Mouse (Mus musculus): Measurements from ENCODE around the gene Ahdc1. TPM values are rescaled to one million over a fixed set of nuclear protein-coding genes. Genes with fewer than 3 reads are reported as not detected.

Ahdc1 gene
- total and polyA plus RNA-seq, 2 experiments from 2014 or later = 11.0 to 115 TPM

- no peak for ATAC-seq (ENCODE audit: low FRiP score)
- Histone ChIP-seq H3K4me2 (ENCODE audit: low read depth, low read length, poor library complexity, severe bottlenecking) (no peak overlapping the region), H3K27me3 (ENCODE audit: insufficient read depth, low read length) (no peaks in the 10 kb centered on the region), H3K4me1 (ENCODE audit: insufficient read depth, low read length) (no peaks in the 10 kb centered on the region), H3K9ac (replicated peaks; ENCODE audit: low read length, poor library complexity, severe bottlenecking) (no peak overlapping the region), H3K36me3 (ENCODE audit: insufficient read depth, low read length) (no peaks in the 10 kb centered on the region), H3K4me3 (ENCODE audit: low read depth, low read length) (no peak overlapping the region), H3K9me3 (ENCODE audit: low read length) (no peaks in the 10 kb centered on the region), H3K27ac (ENCODE audit: low read depth, low read length) (no peak overlapping the region)
- no peak for TF ChIP-seq CTCF (IDR thresholded peaks at IDR 0.05)
- no peak for DNase-seq (ENCODE audit: low spot score)
- 68% methylated on average over 5 of the region's 5 CpGs for WGBS
These were observed 98.3 kb downstream of the Ahdc1 start for GRCm38 (mm10) chr4:133109335-133109801.

- TF ChIP-seq CTCF (IDR thresholded peaks at IDR 0.05) = no peak
- DNase-seq (ENCODE audit: low spot score) (no peak), ATAC-seq (ENCODE audit: low FRiP score) (no peak)
- Histone ChIP-seq H3K4me1 (ENCODE audit: insufficient read depth, low read length) (peaks cover under 1% of the 10 kb centered on the region; the same call in 1 of the 2 replicates), H3K9ac (replicated peaks; ENCODE audit: low read length, poor library complexity, severe bottlenecking) (no peak overlapping the region), H3K27me3 (ENCODE audit: insufficient read depth, low read length) (no peaks in the 10 kb centered on the region), H3K9me3 (ENCODE audit: low read length) (no peaks in the 10 kb centered on the region), H3K27ac (ENCODE audit: low read depth, low read length) (no peak overlapping the region), H3K4me2 (ENCODE audit: low read depth, low read length, poor library complexity, severe bottlenecking) (no peak overlapping the region), H3K36me3 (ENCODE audit: insufficient read depth, low read length) (no peaks in the 10 kb centered on the region), H3K4me3 (ENCODE audit: low read depth, low read length) (no peak overlapping the region)
- whole genome bisulfite sequencing = 81% methylated on average over 13 of the region's 13 CpGs
These were observed 101.2 kb downstream of the Ahdc1 start for GRCm38 (mm10) chr4:133112175-133112838.

GRCm38 (mm10) chr4:133113351-133113882, 102.4 kb downstream of the Ahdc1 start:
- 55% methylated on average over 6 of the region's 6 CpGs for WGBS
- ATAC-seq (ENCODE audit: low FRiP score) (no peak), DNase-seq (ENCODE audit: low spot score) (no peak)
- no peak overlapping the region for H3K9ac ChIP-seq (replicated peaks; ENCODE audit: low read length, poor library complexity, severe bottlenecking)
- H3K4me2 ChIP-seq (ENCODE audit: low read depth, low read length, poor library complexity, severe bottlenecking) = no peak overlapping the region
- H3K27ac ChIP-seq (ENCODE audit: low read depth, low read length) = no peak overlapping the region
- H3K36me3 ChIP-seq (ENCODE audit: insufficient read depth, low read length) = no peaks in the 10 kb centered on the region
- H3K4me3 ChIP-seq (ENCODE audit: low read depth, low read length) = no peak overlapping the region
- no peaks in the 10 kb centered on the region for H3K27me3 ChIP-seq (ENCODE audit: insufficient read depth, low read length)
- no peaks in the 10 kb centered on the region for H3K9me3 ChIP-seq (ENCODE audit: low read length)
- no peak for TF ChIP-seq CTCF (IDR thresholded peaks at IDR 0.05)
- H3K4me1 ChIP-seq (ENCODE audit: insufficient read depth, low read length) = peaks cover 3% of the 10 kb centered on the region

DNA sequence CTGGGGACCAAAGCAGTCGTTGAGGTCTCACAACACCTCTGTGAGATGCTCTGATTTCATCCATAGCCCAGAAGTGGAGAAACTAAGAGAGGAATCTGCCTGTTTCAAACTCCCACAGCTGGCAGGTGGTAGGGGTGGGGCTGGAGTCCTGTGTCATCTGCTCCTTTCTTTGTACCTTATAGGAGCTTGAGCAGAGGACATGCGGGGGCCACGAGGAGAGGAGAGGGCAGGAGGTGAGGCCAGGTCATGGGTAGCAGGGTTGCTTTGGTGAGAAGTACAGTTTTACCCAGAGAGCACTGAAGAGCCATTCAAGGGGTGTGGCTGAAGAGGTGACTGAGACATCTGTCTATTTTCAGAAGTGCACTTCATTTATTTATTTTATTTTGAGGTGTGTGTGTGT, 103.7 kb downstream of the Ahdc1 start:
- H3K27me3 ChIP-seq (ENCODE audit: insufficient read depth, low read length) = no peaks in the 10 kb centered on the region
- WGBS = 81% methylated on average over 3 of the region's 3 CpGs
- no peak for ATAC-seq (ENCODE audit: low FRiP score)
- H3K9ac ChIP-seq (replicated peaks; ENCODE audit: low read length, poor library complexity, severe bottlenecking) = no peak overlapping the region
- no peak overlapping the region for H3K27ac ChIP-seq (ENCODE audit: low read depth, low read length)
- H3K9me3 ChIP-seq (ENCODE audit: low read length) = no peaks in the 10 kb centered on the region
- H3K4me1 ChIP-seq (ENCODE audit: insufficient read depth, low read length) = peaks cover 3% of the 10 kb centered on the region
- H3K36me3 ChIP-seq (ENCODE audit: insufficient read depth, low read length) = no peaks in the 10 kb centered on the region
- no peak overlapping the region for H3K4me3 ChIP-seq (ENCODE audit: low read depth, low read length)
- no peak for DNase-seq (ENCODE audit: low spot score)
- TF ChIP-seq CTCF (IDR thresholded peaks at IDR 0.05) = no peak
- no peak overlapping the region for H3K4me2 ChIP-seq (ENCODE audit: low read depth, low read length, poor library complexity, severe bottlenecking)

- H3K4me2 ChIP-seq (ENCODE audit: low read depth, low read length, poor library complexity, severe bottlenecking) = no peak overlapping the region
- H3K4me3 ChIP-seq (ENCODE audit: low read depth, low read length) = no peak overlapping the region
- 65% methylated on average over 14 of the region's 14 CpGs for WGBS
- DNase-seq (ENCODE audit: low spot score) (no peak), ATAC-seq (ENCODE audit: low FRiP score) (no peak)
- H3K27me3 ChIP-seq (ENCODE audit: insufficient read depth, low read length) = no peaks in the 10 kb centered on the region
- H3K9ac ChIP-seq (replicated peaks; ENCODE audit: low read length, poor library complexity, severe bottlenecking) = no peak overlapping the region
- TF ChIP-seq CTCF (IDR thresholded peaks at IDR 0.05) = no peak
- H3K4me1 ChIP-seq (ENCODE audit: insufficient read depth, low read length) = peaks cover 3% of the 10 kb centered on the region
- H3K27ac ChIP-seq (ENCODE audit: low read depth, low read length) = no peak overlapping the region
- H3K9me3 ChIP-seq (ENCODE audit: low read length) = no peaks in the 10 kb centered on the region
- H3K36me3 ChIP-seq (ENCODE audit: insufficient read depth, low read length) = no peaks in the 10 kb centered on the region
These were observed 104.8 kb downstream of the Ahdc1 start for GRCm38 (mm10) chr4:133115721-133116429.
